Mouse (Mus musculus): ENCODE data around the gene Pfkfb3.

- TF ChIP-seq CTCF (IDR thresholded peaks at IDR 0.05; ENCODE audit: insufficient read depth, low read depth, low read length), result no peak
- TF ChIP-seq POLR2A (IDR thresholded peaks at IDR 0.05; ENCODE audit: insufficient read depth, low read depth, low read length), result no peak
These were observed 4.8 kb upstream of the Pfkfb3 start for GRCm38 (mm10) chr2:11558654-11559053.
